Mouse (Mus musculus) B cell, adult 2 months (primary cell): ENCODE measurements around the gene Gm49396.

Experiments used
- DNase-seq, 2 experiments: peaks; one replicate each; pipeline ENCODE4 v3.0.0; 2022

Gene Gm49396

DNA sequence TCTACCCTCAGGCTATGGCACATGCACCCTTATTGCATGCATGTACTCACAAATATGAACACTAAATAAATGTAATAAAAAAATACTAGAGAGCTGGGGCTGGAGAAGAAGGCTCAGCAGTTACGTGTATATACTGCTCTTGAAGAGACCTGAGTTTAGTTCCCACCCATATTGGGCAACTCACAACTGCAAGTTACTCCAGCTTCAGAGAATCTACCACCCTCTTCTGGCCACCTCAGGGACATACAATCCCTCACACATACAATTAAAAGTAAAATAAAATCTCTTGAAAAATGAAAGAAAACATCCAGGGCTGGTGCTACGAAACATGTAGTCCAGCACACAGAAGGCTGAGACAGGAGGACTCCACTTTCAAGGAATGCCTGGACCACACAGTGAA, 51.3 kb downstream of the Gm49396 start:
- DNase-seq, result peak; percentile 25 to 28

DNA sequence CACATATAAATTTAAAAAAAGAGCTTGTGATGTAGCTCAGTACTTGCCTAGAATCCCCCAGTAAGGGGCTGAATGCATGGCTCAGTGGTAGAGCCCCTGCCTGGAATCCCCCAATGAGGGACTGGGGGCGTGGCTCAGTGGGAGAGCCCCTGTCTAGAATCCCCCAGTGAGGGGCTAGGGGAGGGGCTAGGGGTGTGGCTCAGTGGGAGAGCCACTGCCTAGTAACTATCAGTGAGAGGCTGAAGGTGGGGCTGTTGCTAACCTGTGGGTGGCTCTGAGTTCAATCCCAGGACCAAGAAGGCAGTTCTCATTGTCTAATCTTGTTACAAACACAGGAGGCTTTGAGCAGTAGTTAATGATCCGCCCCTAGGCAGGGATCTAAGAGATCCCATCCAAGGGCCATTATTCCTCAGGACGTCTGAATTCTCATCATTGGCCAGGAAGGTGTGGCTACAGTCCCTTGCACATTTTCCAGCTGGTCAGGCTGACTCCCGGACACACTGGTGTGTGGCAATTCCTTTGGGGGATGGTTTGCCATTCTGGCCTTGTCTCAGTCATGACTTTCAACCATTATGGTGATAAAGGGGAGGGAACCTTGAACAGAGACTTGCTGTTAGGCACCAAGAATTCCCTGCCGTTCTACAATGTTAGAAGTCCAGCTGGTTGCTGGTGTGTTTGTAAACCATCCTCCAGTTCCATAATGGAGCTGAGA, 52.1 kb downstream of the Gm49396 start:
- no peak for DNase-seq
